Mouse (Mus musculus) heart, adult 9 months (tissue): ENCODE data around the gene Hfe2.
A peak's percentile ranks its signal among the peaks of the same experiment; 100 is the strongest.
"Not testable (repeated sequence)": the region's sequence is repeated elsewhere in the genome, so short reads cannot be mapped to it uniquely, and the experiment has no call there.

ENCODE experiments used
- DNase-seq, 2 experiments: peaks; one replicate each; pipeline ENCODE4 v3.0.0; 2022; ENCODE audit warnings: low spot score in 2 of 2

The Hfe2 gene

GRCm38 (mm10) chr3:96524914-96525313 is at the start of gene Hfe2:
Hfe2 (plus strand) TSS chr3:96525172.
- DNase-seq = no peak

GRCm38 (mm10) chr3:96477084-96477483 is 47.9 kb upstream of the Hfe2 start:
- DNase-seq = no peak

GRCm38 (mm10) chr3:96477558-96477957 is 47.4 kb upstream of the Hfe2 start:
- no peak for DNase-seq

- no peak for DNase-seq
These were observed 45.7 kb upstream of the Hfe2 start for GRCm38 (mm10) chr3:96479249-96479648.

- no peak for DNase-seq
These were observed 44.2 kb upstream of the Hfe2 start for GRCm38 (mm10) chr3:96480684-96481270.

- no peak for DNase-seq
These were observed 43.1 kb upstream of the Hfe2 start for GRCm38 (mm10) chr3:96481856-96482255.

GRCm38 (mm10) chr3:96482451-96482850 is 42.5 kb upstream of the Hfe2 start:
- DNase-seq = no peak

- DNase-seq = not testable (repeated sequence)
These were observed 41.9 kb upstream of the Hfe2 start for GRCm38 (mm10) chr3:96483044-96483443.

- no peak for DNase-seq
These were observed 41.0 kb upstream of the Hfe2 start for GRCm38 (mm10) chr3:96483946-96484345.

- DNase-seq = no peak
These were observed 40.1 kb upstream of the Hfe2 start for GRCm38 (mm10) chr3:96484921-96485320.

- no peak for DNase-seq
These were observed 39.6 kb upstream of the Hfe2 start for GRCm38 (mm10) chr3:96485361-96485760.

GRCm38 (mm10) chr3:96486064-96486827 is 38.7 kb upstream of the Hfe2 start:
- DNase-seq = peak in 1 of 2 experiments; percentile 34

- DNase-seq = not testable (repeated sequence)
These were observed 38.0 kb upstream of the Hfe2 start for GRCm38 (mm10) chr3:96486828-96487559.

- DNase-seq = peak; percentile 47 to 48
These were observed 37.2 kb upstream of the Hfe2 start for GRCm38 (mm10) chr3:96487596-96488289.

- not testable (repeated sequence) for DNase-seq
These were observed 36.6 kb upstream of the Hfe2 start for GRCm38 (mm10) chr3:96488290-96488906.

GRCm38 (mm10) chr3:96488907-96489629 is 35.9 kb upstream of the Hfe2 start:
- DNase-seq = not testable (repeated sequence)

- DNase-seq = not testable (repeated sequence)
These were observed 35.3 kb upstream of the Hfe2 start for GRCm38 (mm10) chr3:96489636-96490035.

- DNase-seq = not testable (repeated sequence)
These were observed 30.5 kb upstream of the Hfe2 start for GRCm38 (mm10) chr3:96494456-96494855.

GRCm38 (mm10) chr3:96494912-96495311 is 30.1 kb upstream of the Hfe2 start:
- no peak for DNase-seq

- no peak for DNase-seq
These were observed 29.3 kb upstream of the Hfe2 start for GRCm38 (mm10) chr3:96495490-96496210.
